Mouse (Mus musculus) liver, postnatal 0 days (tissue): Measurements from ENCODE around the gene Rps7. TPM values are rescaled to one million over a fixed set of nuclear protein-coding genes. Genes with fewer than 3 reads are reported as not detected.

ENCODE experiments used
- ATAC-seq: fragments of 200-750 bp; cut with Nextera tagmentation; 2 replicates; pipeline ENCODE4 v1.8.0; 2017; ENCODE audit warnings: mild to moderate bottlenecking, moderate library complexity
- DNase-seq: peaks from one replicate; pipeline ENCODE4 v3.0.0-alpha.2; 2016
- H3K27ac ChIP-seq: fragments of 300-500 bp; sonication (generic); 2 replicates; pipeline ENCODE4 v1.5.1; 2014; ENCODE audit warnings: antibody characterized with exemption, moderate library complexity, mild to moderate bottlenecking, low read depth
- H3K27me3 ChIP-seq: fragments of 300-500 bp; sonication (generic); 2 replicates; pipeline ENCODE4 v1.6.1; 2014; ENCODE audit warnings: low read length, control low read depth, mixed read lengths; ENCODE audit not compliant: insufficient read depth
- H3K36me3 ChIP-seq: fragments of 300-500 bp; sonication (generic); replicated peaks from 2 replicates; pipeline ENCODE4 v1.6.1; 2014; ENCODE audit warnings: mild to moderate bottlenecking, control low read depth, low read length, moderate library complexity, mixed read lengths; ENCODE audit not compliant: insufficient read depth
- H3K4me1 ChIP-seq: fragments of 300-500 bp; sonication (generic); 2 replicates; pipeline ENCODE4 v1.6.1; 2014; ENCODE audit warnings: antibody characterized with exemption, mild to moderate bottlenecking, control low read depth; ENCODE audit not compliant: insufficient read depth
- H3K4me2 ChIP-seq: fragments of 300-500 bp; sonication (generic); 2 replicates; pipeline ENCODE4 v1.6.1; 2014; ENCODE audit warnings: low read depth, mild to moderate bottlenecking, low read length, moderate library complexity, mixed read lengths
- H3K4me3 ChIP-seq: fragments of 300-500 bp; sonication (generic); 2 replicates; pipeline ENCODE4 v1.5.1; 2014; ENCODE audit warnings: low read depth, low read length
- H3K9ac ChIP-seq: fragments of 300-500 bp; sonication (generic); replicated peaks from 2 replicates; pipeline ENCODE4 v1.6.1; 2014; ENCODE audit warnings: mild to moderate bottlenecking, moderate library complexity
- H3K9me3 ChIP-seq: fragments of 300-500 bp; sonication (generic); 2 replicates; pipeline ENCODE4 v1.6.1; 2016; ENCODE audit warnings: mild to moderate bottlenecking, control low read depth, low read length, mixed read lengths
- CTCF ChIP-seq: sonication (generic); IDR thresholded peaks from 2 replicates; pipeline ENCODE4 v1.5.1; 2016; ENCODE audit warnings: antibody characterized with exemption, low read depth
- EP300 ChIP-seq: IDR thresholded peaks from 2 replicates; pipeline ENCODE4 v1.6.1; 2016; ENCODE audit warnings: antibody characterized with exemption, low read depth, mild to moderate bottlenecking
- WGBS: fragments of 180-500 bp; shearing (Covaris S2); extraction: QIAGEN DNeasy Blood & Tissue Kit; methylation state at CpG from one replicate; pipeline ENCODE4 v1.1.7; 2014; ENCODE audit not compliant: insufficient replicate concordance; 5-methylcytosine and 5-hydroxymethylcytosine counted together
- polyA plus RNA-seq: library from polyadenylated mRNA; unstranded; fragments of >200 nt; fragmentation: Nextera tagmentation; extraction: Ambion mirVana; gene quantifications from 2 replicates; pipeline ENCODE4 v1.2.1, GENCODE M21; 2015

The Rps7 gene
- polyA plus RNA-seq, 1 experiment from 2014 or later: 493 TPM

DNA sequence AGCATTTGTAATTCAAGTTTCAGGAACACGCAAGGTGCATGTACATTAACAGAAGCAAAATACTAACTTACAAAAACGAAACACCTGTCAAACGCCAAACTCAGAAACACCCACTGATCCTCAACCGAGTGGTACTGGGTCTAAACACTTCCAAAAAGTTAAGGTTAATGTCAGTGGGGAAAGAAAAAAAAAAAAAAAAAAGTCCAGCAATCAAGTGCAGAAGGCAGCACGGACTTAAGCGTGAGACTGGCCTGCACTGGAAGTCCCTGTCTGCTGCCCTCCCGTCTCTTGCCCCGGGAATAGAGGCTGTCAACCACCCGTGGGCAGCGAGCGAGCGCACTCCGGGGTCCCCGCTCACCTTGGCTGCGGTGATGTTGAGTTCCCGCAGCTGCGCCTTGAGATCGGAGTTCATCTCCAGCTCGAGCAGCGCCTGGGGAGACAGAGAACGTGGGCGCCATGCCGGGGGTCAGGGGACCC, 657 bp downstream of the Rps7 start:
- ATAC-seq (peak; percentile 49), DNase-seq (no peak)
- Histone ChIP-seq H3K4me1 (peaks cover 11% of the 10 kb centered on the region), H3K4me2 (peak overlapping the region; percentile 78), H3K4me3 (peak overlapping the region; percentile 85), H3K9me3 (no peaks in the 10 kb centered on the region), H3K9ac (peak overlapping the region; percentile 96), H3K27ac (peak overlapping the region; percentile 89), H3K27me3 (no peaks in the 10 kb centered on the region), H3K36me3 (peaks cover 43% of the 10 kb centered on the region)
- TF ChIP-seq EP300: no peak
- TF ChIP-seq CTCF: no peak
- WGBS: 1% methylated on average over 23 of the region's 23 CpGs

- WGBS: 85% methylated on average over 2 of the region's 2 CpGs
- no peak overlapping the region for H3K4me3 ChIP-seq
- DNase-seq (no peak), ATAC-seq (no peak)
- no peak overlapping the region for H3K27ac ChIP-seq
- H3K9me3 ChIP-seq: no peaks in the 10 kb centered on the region
- peaks cover 8% of the 10 kb centered on the region for H3K4me1 ChIP-seq
- H3K27me3 ChIP-seq: no peaks in the 10 kb centered on the region
- no peak overlapping the region for H3K4me2 ChIP-seq
- no peak for TF ChIP-seq CTCF
- no peak for TF ChIP-seq EP300
- H3K36me3 ChIP-seq: peaks cover 51% of the 10 kb centered on the region
- no peak overlapping the region for H3K9ac ChIP-seq
These were observed 7.3 kb downstream of the Rps7 start for GRCm38 (mm10) chr12:28628436-28628835.

DNA sequence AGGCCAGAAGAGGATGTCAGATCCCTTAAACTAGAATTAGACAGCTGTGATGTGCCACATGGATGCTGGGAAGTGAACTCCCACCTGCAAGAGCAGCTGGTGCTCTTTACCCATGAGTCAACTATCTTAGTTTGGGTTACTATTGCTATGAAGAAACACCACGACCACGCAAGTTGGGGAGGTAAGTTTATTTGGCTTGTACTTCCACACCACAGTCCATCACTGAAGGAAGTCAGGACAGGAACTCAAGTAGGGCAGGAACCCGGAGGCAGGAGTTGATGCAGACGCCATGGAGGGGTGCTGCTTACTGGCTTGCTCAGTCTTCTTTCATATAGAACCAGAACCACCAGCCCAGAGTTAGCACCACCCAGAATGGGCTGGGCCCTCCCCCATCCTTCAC, 8.7 kb downstream of the Rps7 start:
- Histone ChIP-seq H3K9me3 (no peaks in the 10 kb centered on the region), H3K27me3 (no peaks in the 10 kb centered on the region), H3K9ac (no peak overlapping the region), H3K4me1 (peaks cover 11% of the 10 kb centered on the region), H3K4me2 (no peak overlapping the region), H3K27ac (no peak overlapping the region), H3K4me3 (no peak overlapping the region), H3K36me3 (peaks cover 37% of the 10 kb centered on the region)
- no peak for ATAC-seq
- TF ChIP-seq EP300 (no peak), CTCF (no peak)
- WGBS: 50% methylated on average over 4 of the region's 4 CpGs
- no peak for DNase-seq

DNA sequence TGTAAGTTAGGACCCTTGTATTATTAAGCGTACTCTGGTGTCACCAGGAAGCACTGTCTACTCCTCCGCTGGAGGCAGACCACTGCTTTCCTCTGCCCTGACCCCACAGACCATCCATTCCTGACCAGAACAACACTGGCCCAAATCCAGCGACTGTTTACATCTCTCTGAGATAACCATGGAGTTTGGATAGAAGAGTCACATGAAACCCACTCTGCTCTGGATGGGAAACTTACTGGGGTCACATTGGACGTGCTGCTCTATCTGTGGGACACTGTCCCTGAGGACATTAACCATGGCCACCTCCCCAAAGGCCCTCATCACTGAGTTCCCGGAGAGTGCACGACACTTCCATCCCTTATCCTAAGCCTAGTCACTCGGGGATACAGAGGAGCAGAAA, 10.3 kb downstream of the Rps7 start:
- Histone ChIP-seq H3K4me1 (peaks cover 18% of the 10 kb centered on the region), H3K9me3 (no peaks in the 10 kb centered on the region), H3K27ac (peak overlapping the region; percentile 23; the same call in 1 of the 2 replicates), H3K9ac (no peak overlapping the region), H3K36me3 (peaks cover 21% of the 10 kb centered on the region), H3K4me3 (no peak overlapping the region), H3K27me3 (no peaks in the 10 kb centered on the region), H3K4me2 (no peak overlapping the region)
- WGBS: 61% methylated on average over 7 of the region's 7 CpGs
- no peak for DNase-seq
- TF ChIP-seq EP300 (no peak), CTCF (no peak)
- peak; percentile 27; the same call in 1 of the 2 replicates for ATAC-seq

GRCm38 (mm10) chr12:28624251-28624650, 11.5 kb downstream of the Rps7 start:
- peaks cover 18% of the 10 kb centered on the region for H3K4me1 ChIP-seq
- no peak for ATAC-seq
- peaks cover 10% of the 10 kb centered on the region for H3K36me3 ChIP-seq
- no peaks in the 10 kb centered on the region for H3K9me3 ChIP-seq
- H3K9ac ChIP-seq: no peak overlapping the region
- no peak overlapping the region for H3K4me2 ChIP-seq
- H3K27me3 ChIP-seq: no peaks in the 10 kb centered on the region
- DNase-seq: no peak
- H3K27ac ChIP-seq: peak overlapping the region; percentile 23
- 67% methylated on average over 2 of the region's 2 CpGs for WGBS
- no peak for TF ChIP-seq EP300
- no peak for TF ChIP-seq CTCF
- H3K4me3 ChIP-seq: no peak overlapping the region

DNA sequence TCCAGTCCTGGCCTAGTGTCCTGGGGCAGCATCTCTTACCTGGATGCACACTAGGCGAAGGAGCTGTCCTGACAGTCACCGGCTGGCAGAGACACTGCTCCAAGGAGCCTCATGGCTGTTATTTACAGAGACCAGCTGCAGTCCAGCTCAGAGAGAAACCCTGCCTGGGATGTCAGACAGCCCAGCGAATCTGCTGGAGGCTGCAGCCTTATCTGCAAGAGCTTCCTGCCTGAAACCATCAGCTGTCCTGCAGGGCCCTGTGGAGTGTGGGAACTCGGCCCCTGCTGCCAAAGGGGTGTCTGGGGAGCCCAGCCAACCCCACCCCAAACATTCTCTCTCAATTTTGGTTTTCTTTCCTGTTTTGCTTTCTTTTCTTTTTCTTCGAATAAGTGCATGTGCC, 12.6 kb downstream of the Rps7 start, which contains the start of gene Colec11:
TSS of gene Colec11 (minus strand) at position 183 of the 400 bp plus-strand sequence.
- 0 out of 2 replicates have a peak within 1 kb of the TSS, but pooled peaks have one; percentile 9 for H3K4me3 ChIP-seq
- TF ChIP-seq CTCF (no peak), EP300 (no peak)
- 0 out of 2 replicates have a peak within 1 kb of the TSS, but pooled peaks have one; percentile 1 for H3K4me2 ChIP-seq
- peak within 1 kb of the TSS; percentile 4; the same call in 1 of the 2 replicates for H3K9ac ChIP-seq
- ATAC-seq: no peak
- no peak for DNase-seq
- H3K36me3 ChIP-seq: no peaks in the 10 kb centered on the region
- 36% methylated on average over 5 of the region's 5 CpGs for WGBS
- peaks cover 18% of the 10 kb centered on the region for H3K4me1 ChIP-seq
- no peaks in the 10 kb centered on the region for H3K9me3 ChIP-seq
- H3K27me3 ChIP-seq: no peaks in the 10 kb centered on the region
- H3K27ac ChIP-seq: peak within 1 kb of the TSS; percentile 39
